ENCODE assay signal across 1 mouse cellular context in the genomic region with DNA sequence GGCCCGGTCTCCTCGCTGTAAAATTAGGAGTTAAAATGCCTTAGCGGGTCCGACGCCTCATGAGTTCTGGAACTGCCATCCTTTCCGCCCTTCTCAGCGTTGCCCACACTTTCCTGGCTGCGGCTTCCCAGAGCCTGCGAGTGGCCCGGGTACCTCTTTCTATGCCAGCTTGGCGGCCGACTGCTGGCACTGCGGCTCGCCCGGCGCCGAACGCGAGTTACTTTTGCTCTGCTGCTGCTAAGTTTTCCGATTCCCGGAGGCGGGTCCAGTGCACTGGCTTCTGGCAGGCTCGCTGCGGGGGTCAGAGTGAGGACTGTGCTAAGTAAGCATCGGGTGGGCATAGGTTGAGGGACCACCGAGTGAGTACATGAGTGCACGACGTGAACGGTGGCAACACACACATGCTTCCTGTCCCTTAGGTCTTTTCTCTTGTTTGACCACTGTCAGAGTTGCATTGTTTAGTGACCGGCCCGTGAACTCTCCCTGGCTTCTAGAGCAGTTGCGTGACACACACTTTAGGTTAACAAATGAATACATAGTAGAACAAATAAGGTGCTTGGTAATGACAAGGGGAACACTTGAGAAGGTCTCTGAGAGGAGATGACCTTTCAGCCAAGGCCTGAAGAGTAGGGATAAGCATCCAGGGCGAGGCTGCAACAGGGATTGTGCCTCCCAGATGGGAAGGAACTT.
TF ChIP-seq lines count a peak whose summit lies in the region.

No protein-coding gene starts in this region.

TF ChIP-seq in myocyte, 11 proteins besides CTCF, POLR2A, EP300 and RAD21:
- TF ChIP-seq CEBPB (IDR thresholded peaks at IDR 0.05; ENCODE audit: insufficient read depth, poor library complexity, severe bottlenecking) (no peak), USF1 (IDR thresholded peaks at IDR 0.05; ENCODE audit: low read depth) (no peak), REST (IDR thresholded peaks at IDR 0.05; ENCODE audit: insufficient read depth, insufficient read length) (no peak), E2F4 (IDR thresholded peaks at IDR 0.05; ENCODE audit: insufficient read depth) (no peak), MAX (IDR thresholded peaks at IDR 0.05; ENCODE audit: low read depth) (no peak), SRF (IDR thresholded peaks at IDR 0.05; ENCODE audit: control insufficient read depth, insufficient read length, low read depth) (no peak), TCF3 (IDR thresholded peaks at IDR 0.05; ENCODE audit: insufficient read length, low read depth) (no peak), POLR2AphosphoS2 (IDR thresholded peaks at IDR 0.05; ENCODE audit: insufficient read length, low read depth) (no peak), MYOG (IDR thresholded peaks at IDR 0.05; ENCODE audit: control insufficient read depth in 1 of 3, insufficient read depth in 1 of 3, insufficient read length in 2 of 3, low read depth in 2 of 3) (no peak), MYOD1 (IDR thresholded peaks at IDR 0.05; ENCODE audit: control insufficient read depth in 1 of 3, insufficient read length in 2 of 3, low read depth in 2 of 3) (no peak), TCF12 (IDR thresholded peaks at IDR 0.05; ENCODE audit: insufficient read depth, poor library complexity, severe bottlenecking) (no peak)
TF ChIP-seq in myocyte: peak in this region for 0.
